Mouse (Mus musculus) gastrocnemius, postnatal 14 days (tissue): ENCODE measurements around the gene Vps13c. TPM values are rescaled to one million over a fixed set of nuclear protein-coding genes. Genes with fewer than 3 reads are reported as not detected.
A peak's percentile ranks its signal among the peaks of the same experiment; 100 is the strongest.

Experiments used
- DNase-seq: peaks from one replicate; pipeline ENCODE4 v3.0.0; 2021; ENCODE audit warnings: mixed read lengths
- intact Hi-C: fragments of 180-260 bp; cut with DNase I; formaldehyde crosslinking; loops from one replicate; pipeline ENCODE4 v1.15.1; 2025; ENCODE audit warnings: low total_unique reads
- total RNA-seq, 2 experiments: library from RNA; stranded (reverse); gene quantifications; 2 replicates each; pipeline ENCODE4 v1.2.3; 2021

The Vps13c gene
- total RNA-seq, 2 experiments from 2014 or later, result 21.0 to 22.8 TPM

GRCm38 (mm10) chr9:67955466-67956010 lies 115.3 kb downstream of the Vps13c start:
- intact Hi-C loops, result no loop called here
- DNase-seq, result no peak

GRCm38 (mm10) chr9:67961953-67962352 lies 121.8 kb downstream of the Vps13c start:
- DNase-seq, result no peak
- intact Hi-C loops, result loop anchor here (10.0 kb wide), 1 partner anchor 57 kb away; no protein-coding TSS in a partner anchor

GRCm38 (mm10) chr9:67965889-67966288 lies 125.7 kb downstream of the Vps13c start:
- no peak for DNase-seq
- intact Hi-C loops, result loop anchor here (10.0 kb wide), 1 partner anchor 61 kb away; no protein-coding TSS in a partner anchor

GRCm38 (mm10) chr9:67967011-67967410 lies 126.8 kb downstream of the Vps13c start:
- intact Hi-C loops, result loop anchor here (10.0 kb wide), 1 partner anchor 62 kb away; no protein-coding TSS in a partner anchor
- no peak for DNase-seq

- no peak for DNase-seq
- intact Hi-C loops, result loop anchor here (5.0 kb wide), 1 partner anchor 216 kb away; the partner anchor contains the start of gene C2cd4b
Observed at GRCm38 (mm10) chr9:67973451-67973850, 133.3 kb downstream of the Vps13c start.

- intact Hi-C loops, result no loop called here
- no peak for DNase-seq
Observed at GRCm38 (mm10) chr9:67975491-67975890, 135.3 kb downstream of the Vps13c start.

GRCm38 (mm10) chr9:68006566-68006965 lies 166.4 kb downstream of the Vps13c start:
- intact Hi-C loops, result no loop called here

GRCm38 (mm10) chr9:68014991-68015396 lies 174.8 kb downstream of the Vps13c start:
- peak; percentile 76 for DNase-seq
- intact Hi-C loops, result loop anchor here (10.0 kb wide), 1 partner anchor 700 kb away; no protein-coding TSS in a partner anchor

More at GRCm38 (mm10) chr9:68006566-68006965, 166.4 kb downstream of the Vps13c start:
- DNase-seq, result no peak

GRCm38 (mm10) chr9:68016255-68016954 lies 176.2 kb downstream of the Vps13c start:
- peak; percentile 51 for DNase-seq
- intact Hi-C loops, result loop anchor here (10.0 kb wide), 1 partner anchor 698 kb away; no protein-coding TSS in a partner anchor

- DNase-seq, result peak; percentile 30
- intact Hi-C loops, result no loop called here
Observed at GRCm38 (mm10) chr9:68020776-68021365, 180.7 kb downstream of the Vps13c start.

- intact Hi-C loops, result no loop called here
- DNase-seq, result peak; percentile 38
Observed at GRCm38 (mm10) chr9:68022311-68023043, 182.3 kb downstream of the Vps13c start.

- DNase-seq, result no peak
- intact Hi-C loops, result no loop called here
Observed at GRCm38 (mm10) chr9:68028631-68029030, 188.4 kb downstream of the Vps13c start.

- intact Hi-C loops, result no loop called here
- no peak for DNase-seq
Observed at GRCm38 (mm10) chr9:68033771-68034170, 193.6 kb downstream of the Vps13c start.

Other genes starting within 250 kb of the Vps13c start
- gene C2cd4b, start 81.0 kb upstream of the Vps13c start, total RNA-seq, result under 1 TPM in 1 of 2 experiments, not detected in 1; 0.27 TPM
- under 1 TPM; 0.22 to 0.43 TPM for gene C2cd4a, start 8.1 kb upstream of the Vps13c start, total RNA-seq